Mouse (Mus musculus): Measurements from ENCODE around the gene Ubtd2.

The Ubtd2 gene

DNA sequence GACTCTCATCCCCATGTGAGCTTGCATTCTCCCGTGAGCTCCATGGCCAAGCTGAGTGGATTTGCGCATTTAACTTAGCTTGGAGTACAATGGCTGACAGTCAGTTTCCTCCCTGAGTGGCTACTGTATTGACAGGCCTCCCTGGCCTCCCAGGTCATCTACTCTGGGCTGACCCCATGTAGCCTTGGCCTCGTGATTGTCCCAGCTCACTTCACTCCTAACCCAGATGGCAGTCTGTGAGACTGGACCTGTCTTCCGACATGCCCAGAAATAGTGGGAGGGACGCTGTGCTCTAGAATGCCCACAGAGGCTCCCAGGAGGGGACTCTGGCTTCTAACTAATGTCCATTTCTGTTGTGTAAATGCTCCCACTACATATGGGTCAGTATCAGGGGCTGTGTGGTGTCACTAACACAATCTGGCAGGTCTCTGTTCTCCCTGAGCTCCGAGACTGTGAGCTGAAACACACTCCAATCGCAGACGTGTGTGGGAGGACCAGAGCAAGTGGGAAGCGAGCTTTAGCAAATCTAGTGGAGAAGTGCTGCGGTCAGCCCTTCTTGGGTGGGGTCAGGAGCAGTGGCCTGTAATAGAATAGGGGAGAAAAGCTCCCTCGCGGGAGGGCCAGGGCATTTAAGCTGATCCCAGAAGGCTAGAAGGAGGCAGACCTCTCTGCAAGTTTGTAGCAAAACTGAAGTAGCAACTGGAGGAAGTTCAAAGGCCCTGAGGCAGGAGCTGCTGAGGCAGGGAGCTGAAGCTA, 105.0 kb downstream of the Ubtd2 start:
- CTCF ChIA-PET, result interaction anchor here (0.6 to 1.4 kb wide), 2 partner anchors 11 to 23 kb away, joined by 3 to 8 read pairs; no protein-coding TSS in a partner anchor

DNA sequence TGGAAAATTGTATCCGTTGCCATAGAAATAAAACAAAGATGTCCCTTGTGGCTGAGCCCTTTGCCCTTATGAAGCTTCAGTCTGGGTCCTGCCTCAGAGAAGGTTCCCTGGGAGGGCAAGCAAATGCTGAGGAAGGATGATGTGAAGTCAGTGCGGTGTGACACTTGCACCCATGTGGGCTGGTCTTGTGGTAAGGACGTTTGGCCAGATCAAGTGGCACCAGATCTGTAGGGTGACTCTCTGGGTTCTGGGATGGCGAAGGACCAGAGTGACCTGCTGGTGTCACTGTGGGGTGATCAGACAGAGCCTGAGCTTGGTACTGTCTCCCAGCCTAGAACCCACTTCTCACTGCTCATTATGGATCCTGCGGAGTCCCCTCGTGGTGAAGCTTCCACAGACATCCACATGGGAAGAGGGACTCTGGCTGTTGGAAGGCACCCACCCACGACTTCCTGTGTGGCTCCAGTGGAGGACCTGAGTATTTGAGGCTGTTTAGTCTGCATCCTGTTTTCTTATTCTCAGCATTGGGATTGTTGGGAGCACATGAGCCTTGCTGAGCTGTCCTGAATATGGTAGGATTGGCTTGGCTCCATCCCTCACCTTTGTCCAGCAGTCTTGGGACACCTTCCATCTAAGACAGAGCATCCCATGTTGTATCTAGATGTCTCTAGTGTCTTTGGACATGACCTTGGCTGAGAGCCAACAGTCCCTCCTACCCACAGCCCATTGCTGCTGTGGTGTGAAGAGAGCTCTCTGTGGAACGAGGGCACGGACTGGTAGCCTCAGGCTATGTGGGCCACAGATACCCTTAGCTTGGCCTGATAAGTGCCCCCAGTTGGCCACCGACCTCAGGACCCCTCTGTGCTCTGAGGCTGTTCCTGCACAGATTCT, 106.5 kb downstream of the Ubtd2 start:
- CTCF ChIA-PET, result interaction anchor here (0.6 to 1.4 kb wide), 5 partner anchors 10 to 642 kb away, joined by 3 to 13 read pairs (median 3); no protein-coding TSS in a partner anchor

DNA sequence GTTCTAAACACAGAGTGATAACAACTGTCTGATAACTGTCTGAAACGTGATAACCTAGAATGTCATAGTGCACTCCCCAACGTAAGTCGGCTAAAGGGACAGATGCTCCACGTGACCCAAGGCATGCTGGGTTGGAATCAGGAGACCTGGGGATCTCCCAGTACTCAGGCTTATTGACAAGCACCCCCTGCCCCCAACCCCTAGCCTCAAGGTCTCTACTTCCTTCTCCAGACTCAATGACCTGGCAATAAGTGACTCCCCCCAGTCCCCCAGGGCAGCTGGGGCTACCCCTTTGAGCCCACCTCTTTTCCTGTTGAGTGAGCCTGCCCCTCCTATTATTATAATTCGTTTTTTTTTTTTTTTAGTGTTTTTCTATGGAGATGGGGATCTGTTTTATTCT, 107.5 kb downstream of the Ubtd2 start:
- CTCF ChIA-PET, result no interaction called here

DNA sequence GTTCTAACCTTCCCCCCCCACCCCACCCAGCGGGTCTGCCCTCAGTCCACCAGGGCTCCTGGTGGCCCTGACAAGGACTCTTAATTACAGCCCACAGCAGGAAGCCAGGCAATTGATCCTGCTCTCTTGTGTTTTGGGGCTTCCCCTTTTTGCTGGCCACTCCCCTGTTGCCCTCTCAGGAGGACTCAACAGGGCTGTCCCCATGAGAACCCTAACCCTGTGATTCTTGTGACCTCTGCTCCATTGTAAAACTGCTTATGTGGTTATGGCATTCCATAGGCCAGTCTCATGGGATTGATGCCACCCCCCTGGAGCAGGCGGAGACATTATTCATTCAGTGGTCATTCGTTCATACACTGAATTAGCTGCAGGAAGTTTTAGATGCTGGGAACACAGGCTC, 108.5 kb downstream of the Ubtd2 start:
- CTCF ChIA-PET, result no interaction called here

DNA sequence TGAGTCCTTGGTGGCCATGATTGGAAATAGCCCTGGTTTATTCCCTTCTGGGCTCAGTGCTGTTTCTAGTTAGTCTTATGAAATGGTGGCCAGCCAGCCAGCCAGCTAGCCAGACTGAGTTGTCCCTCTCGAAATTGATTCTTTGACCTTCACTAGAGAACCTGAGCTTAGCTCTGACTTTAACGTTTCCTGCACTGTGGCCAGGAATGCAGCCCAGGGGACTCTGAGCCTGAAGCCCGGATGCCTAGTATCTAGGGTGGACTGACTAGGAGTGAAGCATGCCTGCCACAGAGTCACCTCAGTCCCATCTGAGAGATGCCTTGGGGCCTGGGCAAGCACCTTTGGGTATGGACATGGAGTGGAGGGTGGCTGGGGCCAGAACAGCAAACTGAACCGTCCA, 109.5 kb downstream of the Ubtd2 start:
- CTCF ChIA-PET, result no interaction called here

DNA sequence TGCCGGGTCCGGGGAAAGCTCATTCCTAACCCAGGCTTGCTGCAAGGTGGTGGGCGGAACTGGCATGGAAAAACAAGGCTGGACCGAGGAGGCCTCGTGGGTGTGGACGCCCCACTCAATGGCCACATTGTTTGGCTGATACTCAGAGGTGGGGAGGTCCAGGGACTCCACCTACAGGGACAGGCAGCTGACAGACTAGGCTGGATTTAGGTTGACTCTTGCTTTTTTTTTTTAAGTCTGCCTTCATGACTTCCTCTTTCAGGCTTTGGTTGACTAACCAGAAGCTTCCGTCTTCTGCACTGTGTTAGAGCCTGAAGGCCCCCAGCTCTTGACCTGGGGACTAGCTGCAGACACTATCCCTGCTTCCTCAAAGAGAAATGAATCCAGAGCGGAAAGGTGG, 109.9 kb downstream of the Ubtd2 start:
- CTCF ChIA-PET, result no interaction called here

DNA sequence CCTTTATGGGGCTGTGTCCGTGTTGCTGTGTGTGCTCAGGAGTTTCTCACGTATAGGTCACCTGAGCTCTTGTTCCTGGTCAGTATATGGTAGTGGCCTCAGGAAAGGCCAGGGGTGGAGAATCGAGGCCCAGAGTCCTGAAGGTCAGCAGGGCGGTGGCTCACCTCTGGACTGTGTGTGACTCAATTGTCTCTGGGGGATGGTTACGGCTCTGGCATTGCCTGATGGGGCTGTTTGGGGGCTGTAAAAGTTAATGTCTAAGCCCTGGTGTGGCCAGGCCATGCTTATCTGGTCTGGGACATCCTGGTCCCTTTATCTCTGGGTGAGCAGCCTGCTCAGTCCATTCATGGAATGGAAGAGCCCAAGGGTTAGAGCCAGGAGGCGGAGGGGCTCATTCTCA, 111.0 kb downstream of the Ubtd2 start:
- CTCF ChIA-PET, result no interaction called here

All from spleen, embryonic (tissue).